Mouse (Mus musculus) embryo, embryonic 10.5 days (tissue): Measurements from ENCODE around the gene Ccdc141.

ENCODE experiments used
- DNase-seq: peaks from one replicate; pipeline ENCODE4 v3.0.0-alpha.2; 2015; ENCODE audit warnings: low spot score

Gene Ccdc141

DNA sequence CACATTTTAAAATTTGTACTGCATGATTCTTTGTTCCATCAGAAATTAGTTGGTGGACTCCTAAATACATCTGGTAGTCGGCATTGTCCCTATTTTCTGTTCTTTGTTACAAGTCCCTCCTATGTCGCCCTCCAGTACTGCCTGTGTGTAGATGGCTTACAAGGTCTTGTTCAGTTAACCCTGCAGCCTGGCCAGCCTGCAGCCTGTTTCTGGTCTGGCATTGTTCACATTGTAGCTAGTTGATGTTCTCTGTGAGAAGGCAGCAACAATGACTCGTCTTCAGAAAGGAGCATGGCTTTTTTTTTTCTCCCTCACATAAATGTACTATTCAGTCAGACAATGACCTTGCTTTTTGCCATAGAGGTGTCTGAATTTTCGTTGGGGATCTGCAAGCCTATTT lies 198.4 kb downstream of the Ccdc141 start:
- no peak for DNase-seq

DNA sequence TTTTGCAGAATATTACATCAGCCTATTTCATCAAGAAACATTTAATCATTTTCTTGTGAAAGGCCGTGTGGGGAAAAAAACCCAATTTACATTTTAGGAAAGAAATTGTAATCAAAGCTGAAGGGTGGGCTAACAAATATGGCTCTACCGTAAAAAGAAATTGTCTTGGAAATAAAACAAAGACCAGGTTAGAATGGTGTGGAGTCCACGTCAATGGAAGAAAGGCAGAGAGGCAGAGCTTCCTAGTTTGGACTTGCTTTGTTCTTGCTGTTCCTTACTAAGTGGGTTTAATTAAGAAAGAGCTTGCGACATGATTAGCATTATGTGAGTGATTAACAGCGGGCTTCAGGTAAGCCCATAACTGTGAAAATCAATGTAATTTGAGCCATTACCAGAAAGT lies 199.4 kb downstream of the Ccdc141 start:
- no peak for DNase-seq

DNA sequence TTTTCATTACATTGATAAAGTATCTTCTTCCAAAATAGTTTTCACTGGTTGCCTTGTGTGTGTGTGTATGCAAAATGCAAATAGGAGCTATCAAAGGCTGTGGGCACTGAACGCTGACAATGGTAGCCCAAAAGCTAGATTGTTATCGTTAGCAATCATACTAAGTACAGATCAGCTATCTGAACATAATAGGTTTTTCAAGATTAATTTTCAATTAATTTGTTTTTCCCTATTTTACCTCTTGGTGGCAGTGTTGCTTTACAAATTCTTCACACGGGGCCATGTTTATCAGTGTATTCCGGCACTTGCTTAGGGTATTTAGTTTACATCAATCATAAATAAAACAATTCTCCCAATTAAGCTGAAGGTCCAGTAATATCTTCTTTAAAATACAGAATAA lies 199.8 kb downstream of the Ccdc141 start:
- DNase-seq: peak; percentile 66

DNA sequence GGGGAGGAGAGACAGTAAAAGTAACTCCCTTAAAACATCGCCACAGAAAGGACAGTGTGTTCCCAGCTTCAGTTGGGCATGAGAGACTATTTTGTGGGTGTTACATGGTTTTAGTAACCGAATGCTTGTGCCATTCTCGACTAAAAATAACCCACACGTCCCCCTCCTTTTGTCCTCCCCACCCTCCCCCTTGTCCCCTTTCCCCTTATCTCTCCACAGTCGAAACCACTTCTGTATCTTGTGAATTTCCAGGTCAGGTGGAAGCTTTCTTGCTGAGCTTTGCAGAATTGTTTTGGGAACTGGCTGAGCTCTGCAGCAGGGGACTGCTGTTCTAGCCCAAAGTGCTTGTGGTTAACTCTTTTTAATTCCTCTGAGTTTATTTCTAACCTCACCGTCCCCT lies 200.2 kb downstream of the Ccdc141 start:
- no peak for DNase-seq

DNA sequence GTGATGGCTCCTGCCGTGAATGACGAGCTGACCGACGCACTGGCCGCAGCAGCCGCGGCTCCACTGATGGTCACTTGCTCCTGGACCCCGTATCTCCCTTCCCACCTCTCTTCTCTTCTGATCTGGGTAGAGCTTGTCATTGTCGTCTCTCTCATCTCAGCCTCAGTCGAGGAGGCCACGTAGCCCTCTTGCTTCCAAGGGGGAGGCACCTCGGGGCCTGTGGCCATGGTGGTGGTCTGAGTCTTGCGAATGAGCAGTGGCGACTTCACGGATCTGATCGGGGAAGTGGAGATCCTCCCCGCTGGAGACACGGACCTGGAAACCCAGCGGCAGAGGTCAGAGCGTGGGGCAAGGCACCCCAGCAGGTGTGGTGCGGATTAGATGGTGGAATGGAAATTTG lies 200.8 kb downstream of the Ccdc141 start:
- DNase-seq: no peak

DNA sequence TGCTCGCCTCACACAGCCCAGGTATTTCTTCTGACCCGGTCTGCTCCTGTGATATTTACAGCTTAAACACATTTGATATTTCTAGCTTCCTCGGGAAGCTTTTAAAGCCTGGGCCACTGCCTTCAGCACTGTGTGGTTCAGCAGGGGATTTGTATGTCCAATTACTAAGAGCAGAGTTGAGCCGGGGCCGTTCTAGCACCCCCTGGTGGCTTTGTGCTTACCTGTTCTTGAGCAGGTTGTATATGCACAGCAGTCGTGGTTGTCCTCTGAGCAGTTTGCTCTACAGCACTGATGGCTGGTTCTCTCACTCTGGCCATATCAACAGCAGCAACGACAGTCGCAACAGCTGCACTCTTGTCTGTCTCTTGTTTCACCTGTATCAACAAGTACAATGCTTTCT lies 201.5 kb downstream of the Ccdc141 start:
- peak; percentile 85 for DNase-seq

DNA sequence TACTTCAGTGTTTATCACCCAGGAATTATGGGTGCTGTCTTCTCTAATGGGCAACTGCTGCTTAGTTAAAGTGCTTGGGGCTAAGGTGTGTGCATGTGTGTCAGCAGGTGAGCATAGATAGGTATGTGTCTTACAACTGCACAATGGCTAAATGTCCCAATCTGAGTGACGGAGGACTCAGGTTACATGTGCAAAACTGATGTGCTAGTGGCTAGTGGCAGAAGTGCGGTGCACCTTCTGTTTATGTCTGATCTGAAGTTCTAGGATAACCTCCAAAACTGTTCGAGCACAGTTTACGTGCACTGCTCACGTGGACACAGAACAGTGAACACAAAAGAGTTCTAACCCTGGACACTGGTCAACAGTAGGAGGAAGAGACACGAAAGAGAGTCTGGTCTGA lies 203.9 kb downstream of the Ccdc141 start:
- DNase-seq: no peak

DNA sequence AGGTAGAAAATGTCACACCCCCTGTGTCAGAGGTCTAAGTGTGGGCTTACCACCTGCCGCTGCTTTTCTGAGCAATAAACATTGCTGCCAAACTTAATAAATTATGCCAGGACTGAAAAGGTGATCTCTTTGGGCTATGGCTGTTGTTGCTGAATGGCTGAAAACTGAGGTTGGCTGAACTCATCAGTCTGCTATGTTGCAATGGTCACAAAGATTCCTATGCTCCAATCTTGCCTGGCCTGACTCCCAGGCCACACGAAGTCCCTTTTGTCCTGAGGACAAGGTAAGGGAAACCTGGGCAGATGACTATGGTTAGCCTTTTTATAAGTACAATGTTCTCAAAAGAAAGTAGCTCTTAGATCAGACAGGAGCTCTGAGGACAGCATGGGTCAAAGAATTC lies 204.4 kb downstream of the Ccdc141 start:
- DNase-seq: no peak

DNA sequence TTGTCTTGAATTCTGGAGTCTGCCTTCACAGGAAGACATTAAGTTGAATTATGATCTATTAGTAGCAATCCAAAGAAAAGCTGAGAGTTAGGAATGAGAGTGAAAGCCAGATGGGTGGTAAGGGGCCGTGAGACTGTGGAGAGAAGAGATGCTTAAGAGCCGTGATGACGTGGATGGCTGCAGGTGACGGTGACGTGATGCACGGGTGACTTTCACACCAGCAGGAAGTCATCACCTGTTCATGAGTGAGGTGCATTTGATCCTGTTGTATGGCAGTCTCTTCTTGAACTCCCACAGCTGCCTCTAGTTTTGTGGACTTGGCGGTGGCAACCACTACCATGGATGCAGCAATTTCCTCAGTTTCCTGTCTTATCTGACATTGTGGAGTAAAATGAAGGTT lies 204.9 kb downstream of the Ccdc141 start:
- DNase-seq: no peak

DNA sequence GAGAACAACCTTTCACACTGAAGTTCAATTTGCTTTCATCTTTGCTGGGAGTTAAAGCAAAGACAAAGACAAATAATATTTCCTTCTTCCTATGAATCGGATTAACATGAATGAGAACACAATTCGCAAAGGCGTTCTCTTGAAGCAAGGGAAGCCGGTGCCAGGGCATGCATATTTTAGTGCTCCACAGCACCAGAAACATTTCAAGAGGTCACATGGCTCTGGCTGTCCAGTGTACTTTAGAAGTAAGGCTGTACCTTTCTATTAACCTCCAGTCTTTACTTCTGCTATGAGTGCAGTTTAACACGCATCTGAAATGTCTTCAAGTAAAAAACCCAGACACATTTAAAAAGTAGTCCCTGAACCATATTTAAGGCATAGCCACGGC lies 208.4 kb downstream of the Ccdc141 start:
- DNase-seq: no peak

DNA sequence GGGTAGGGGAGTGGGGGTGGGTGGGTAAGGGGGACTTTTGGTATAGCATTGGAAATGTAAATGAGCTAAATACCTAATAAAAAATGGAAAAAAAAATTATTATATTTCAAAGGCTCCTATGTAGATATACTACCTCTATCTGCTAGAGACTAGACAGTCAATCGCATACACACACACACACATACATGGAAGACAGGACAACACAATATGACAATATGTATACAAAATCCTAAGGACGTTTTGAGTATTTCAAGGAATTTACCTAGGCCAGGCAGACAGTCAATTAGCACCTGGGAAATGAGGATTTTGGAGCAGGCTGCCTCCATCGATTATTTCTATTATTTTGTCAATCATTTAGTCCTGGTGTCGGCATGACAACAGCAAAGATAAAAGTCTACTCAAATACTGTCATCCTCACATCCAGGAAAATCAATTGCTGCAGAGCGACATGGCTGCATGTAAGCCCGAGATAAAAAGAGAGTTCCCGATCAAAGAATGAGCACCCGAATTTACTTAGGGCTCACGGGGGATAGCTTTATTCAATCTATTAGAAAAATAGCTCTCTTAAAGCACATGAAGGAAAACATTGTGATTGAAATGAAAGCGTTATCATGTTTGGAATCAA lies 208.9 kb downstream of the Ccdc141 start:
- no peak for DNase-seq
